Mouse (Mus musculus): ENCODE measurements at regions not wholly inside any gene's neighbourhood (a gene's known extent, or its start where the extent isn't known, plus 50 kb on each side); places are given as distances from the start of the nearest gene placed in this dataset.
"Not testable (repeated sequence)": the region's sequence is repeated elsewhere in the genome, so short reads cannot be mapped to it uniquely, and the experiment has no call there.

DNA sequence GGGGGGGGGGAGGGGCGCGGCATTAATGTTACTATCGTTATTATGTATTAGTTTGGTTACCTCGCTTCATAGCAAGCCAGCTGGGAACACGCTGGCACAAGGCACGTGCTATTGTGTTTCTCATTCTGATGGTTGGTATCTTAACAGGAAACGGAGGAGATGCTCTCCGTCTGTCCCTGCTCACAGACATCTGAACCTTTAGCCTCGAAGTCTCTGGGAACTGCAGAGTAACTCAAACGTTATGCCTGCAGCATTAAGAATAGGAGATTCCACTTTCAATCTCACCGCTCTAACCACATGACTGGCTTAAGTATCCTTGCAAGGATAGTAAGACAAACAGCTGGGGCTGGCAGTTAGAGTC lies 80.0 kb downstream of the Nfkbiz start:
- H3K4me3 ChIP-seq (ENCODE audit: insufficient read depth in 1 of 2, low read depth in 2 of 2, low read length in 2 of 2): no peak overlapping the region
- H3K27ac ChIP-seq: no peak overlapping the region
- H3K4me1 ChIP-seq (replicated peaks; ENCODE audit: control insufficient read depth in 2 of 2, insufficient read depth in 2 of 2, low read length in 1 of 2): no peaks in the 10 kb centered on the region
- H3K4me2 ChIP-seq (ENCODE audit: low read depth): no peak overlapping the region
- H3K27me3 ChIP-seq (ENCODE audit: control insufficient read depth, insufficient read depth, low read length): no peaks in the 10 kb centered on the region
- DNase-seq (ENCODE audit: low read depth in 3 of 3, low spot score in 3 of 3): no peak
- no peak for ATAC-seq (ENCODE audit: insufficient read depth)
- H3K36me3 ChIP-seq (replicated peaks; ENCODE audit: control insufficient read depth, insufficient read depth, low read depth): no peaks in the 10 kb centered on the region
- H3K9ac ChIP-seq (replicated peaks): no peak overlapping the region
- TF ChIP-seq CTCF (IDR thresholded peaks at IDR 0.05; ENCODE audit: low read depth) (no peak), EP300 (IDR thresholded peaks at IDR 0.05; ENCODE audit: low read depth) (no peak)
- no peaks in the 10 kb centered on the region for H3K9me3 ChIP-seq (ENCODE audit: control insufficient read depth, low read length)
- 59% methylated on average over 10 of the region's 11 CpGs for WGBS (ENCODE audit: insufficient replicate concordance)

DNA sequence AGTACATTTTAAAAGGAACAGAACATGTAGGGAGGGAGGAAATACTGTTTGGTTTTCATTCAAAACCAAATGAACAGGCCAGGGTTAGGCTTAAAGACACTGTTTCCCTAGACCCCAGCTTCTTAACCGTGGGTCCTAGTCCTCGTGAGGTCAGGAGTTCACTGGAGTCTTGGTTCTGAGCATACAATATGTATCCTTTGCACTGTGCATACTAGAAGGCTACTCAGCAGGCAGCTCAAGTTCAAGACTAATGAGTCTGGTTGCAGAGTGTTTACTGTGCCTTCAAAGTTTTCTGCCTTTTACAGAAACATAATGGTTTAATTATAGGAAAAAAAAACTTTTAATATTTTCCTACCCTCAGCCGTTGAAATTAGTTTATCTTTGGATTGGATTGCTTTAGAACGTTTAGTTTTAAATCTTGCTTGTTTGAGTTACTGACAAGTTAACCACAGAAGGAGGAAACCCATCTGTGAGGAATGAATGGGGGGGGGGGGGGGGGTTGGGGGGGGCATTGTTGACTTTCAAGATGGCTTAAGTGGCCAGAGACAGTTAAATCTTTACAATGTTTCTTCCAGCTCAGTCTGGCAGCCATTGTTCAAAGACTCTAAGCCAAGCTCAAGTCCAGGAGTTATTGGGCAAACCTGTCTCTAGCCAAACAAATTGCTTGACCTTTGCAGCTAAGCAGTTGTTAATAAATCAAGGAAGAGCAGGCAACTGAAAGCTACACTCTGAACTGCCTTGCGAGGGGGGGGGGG lies 80.6 kb downstream of the Nfkbiz start:
- Histone ChIP-seq H3K4me3 (ENCODE audit: insufficient read depth in 1 of 2, low read depth in 2 of 2, low read length in 2 of 2) (no peak overlapping the region), H3K27ac (no peak overlapping the region), H3K9me3 (ENCODE audit: control insufficient read depth, low read length) (no peaks in the 10 kb centered on the region), H3K4me2 (ENCODE audit: low read depth) (no peak overlapping the region), H3K4me1 (replicated peaks; ENCODE audit: control insufficient read depth in 2 of 2, insufficient read depth in 2 of 2, low read length in 1 of 2) (no peaks in the 10 kb centered on the region), H3K36me3 (replicated peaks; ENCODE audit: control insufficient read depth, insufficient read depth, low read depth) (no peaks in the 10 kb centered on the region), H3K27me3 (ENCODE audit: control insufficient read depth, insufficient read depth, low read length) (no peaks in the 10 kb centered on the region), H3K9ac (replicated peaks) (no peak overlapping the region)
- ATAC-seq (ENCODE audit: insufficient read depth) (no peak), DNase-seq (ENCODE audit: low read depth in 3 of 3, low spot score in 3 of 3) (no peak)
- TF ChIP-seq CTCF (IDR thresholded peaks at IDR 0.05; ENCODE audit: low read depth): no peak
- no peak for TF ChIP-seq EP300 (IDR thresholded peaks at IDR 0.05; ENCODE audit: low read depth)
- WGBS (ENCODE audit: insufficient replicate concordance): 26% methylated on average over 5 of the region's 5 CpGs

DNA sequence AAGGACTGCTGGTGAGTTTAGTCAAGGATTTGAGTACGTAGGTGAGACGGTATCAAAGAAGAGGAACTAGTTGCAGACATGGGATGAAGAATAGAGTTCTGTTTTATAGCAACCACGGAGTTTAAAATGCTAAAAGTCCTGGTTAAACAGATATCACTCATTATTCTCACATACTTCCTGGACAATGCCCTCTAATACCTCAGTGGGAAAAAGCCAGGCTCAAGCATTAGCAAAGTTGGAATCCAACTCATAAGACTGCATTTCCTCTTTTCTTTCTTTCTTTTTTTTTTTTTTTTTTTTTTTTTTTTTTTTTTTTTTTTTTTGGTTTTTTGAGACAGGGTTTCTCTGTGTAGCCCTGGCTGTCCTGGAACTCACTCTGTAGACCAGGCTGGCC lies 81.3 kb downstream of the Nfkbiz start:
- not testable (repeated sequence) for DNase-seq (ENCODE audit: low read depth in 3 of 3, low spot score in 3 of 3); ATAC-seq (ENCODE audit: insufficient read depth); H3K4me2 ChIP-seq (ENCODE audit: low read depth); H3K36me3 ChIP-seq (replicated peaks; ENCODE audit: control insufficient read depth, insufficient read depth, low read depth); H3K4me1 ChIP-seq (replicated peaks; ENCODE audit: control insufficient read depth in 2 of 2, insufficient read depth in 2 of 2, low read length in 1 of 2); H3K9ac ChIP-seq (replicated peaks); H3K27ac ChIP-seq; H3K9me3 ChIP-seq (ENCODE audit: control insufficient read depth, low read length); H3K27me3 ChIP-seq (ENCODE audit: control insufficient read depth, insufficient read depth, low read length); H3K4me3 ChIP-seq (ENCODE audit: insufficient read depth in 1 of 2, low read depth in 2 of 2, low read length in 2 of 2)
- WGBS (ENCODE audit: insufficient replicate concordance): 44% methylated on average over 3 of the region's 3 CpGs

DNA sequence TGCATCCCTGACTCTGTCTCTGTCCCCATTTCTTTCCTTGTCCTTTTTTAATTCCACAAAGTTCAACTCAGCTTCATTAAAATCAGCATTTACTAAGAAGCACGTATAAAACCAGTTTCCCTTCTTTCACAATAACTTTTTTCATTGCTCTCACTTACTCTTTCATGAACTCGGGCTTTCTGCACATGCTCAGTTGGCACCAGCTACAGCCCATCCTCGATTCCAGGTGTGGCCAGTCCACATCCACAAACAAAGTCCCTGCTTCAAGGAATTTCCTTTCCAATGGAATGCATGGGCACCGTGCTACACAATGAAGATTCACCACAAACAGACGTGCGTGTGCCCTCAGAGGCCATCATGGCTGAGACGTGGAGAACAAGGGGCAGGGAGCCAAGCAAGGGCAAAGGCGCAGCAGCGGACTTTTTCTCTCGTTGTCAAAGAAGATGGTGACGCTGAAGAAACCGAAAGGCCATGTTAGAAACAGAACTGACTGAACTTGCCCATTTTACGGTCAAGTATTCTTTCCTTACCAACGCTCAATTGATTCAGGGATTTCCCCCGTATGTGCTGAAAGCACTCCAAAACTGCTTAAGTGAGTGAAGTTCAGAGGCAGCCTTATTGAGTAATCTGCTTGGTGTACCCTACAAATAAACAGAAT lies 81.8 kb downstream of the Nfkbiz start:
- Histone ChIP-seq H3K9me3 (ENCODE audit: control insufficient read depth, low read length) (no peaks in the 10 kb centered on the region), H3K4me2 (ENCODE audit: low read depth) (no peak overlapping the region), H3K9ac (replicated peaks) (no peak overlapping the region), H3K27me3 (ENCODE audit: control insufficient read depth, insufficient read depth, low read length) (no peaks in the 10 kb centered on the region), H3K4me3 (ENCODE audit: insufficient read depth in 1 of 2, low read depth in 2 of 2, low read length in 2 of 2) (no peak overlapping the region), H3K27ac (no peak overlapping the region), H3K36me3 (replicated peaks; ENCODE audit: control insufficient read depth, insufficient read depth, low read depth) (no peaks in the 10 kb centered on the region), H3K4me1 (replicated peaks; ENCODE audit: control insufficient read depth in 2 of 2, insufficient read depth in 2 of 2, low read length in 1 of 2) (no peaks in the 10 kb centered on the region)
- 71% methylated on average over 15 of the region's 15 CpGs for WGBS (ENCODE audit: insufficient replicate concordance)
- TF ChIP-seq EP300 (IDR thresholded peaks at IDR 0.05; ENCODE audit: low read depth) (no peak), CTCF (IDR thresholded peaks at IDR 0.05; ENCODE audit: low read depth) (no peak)
- ATAC-seq (ENCODE audit: insufficient read depth) (no peak), DNase-seq (ENCODE audit: low read depth in 3 of 3, low spot score in 3 of 3) (no peak)

DNA sequence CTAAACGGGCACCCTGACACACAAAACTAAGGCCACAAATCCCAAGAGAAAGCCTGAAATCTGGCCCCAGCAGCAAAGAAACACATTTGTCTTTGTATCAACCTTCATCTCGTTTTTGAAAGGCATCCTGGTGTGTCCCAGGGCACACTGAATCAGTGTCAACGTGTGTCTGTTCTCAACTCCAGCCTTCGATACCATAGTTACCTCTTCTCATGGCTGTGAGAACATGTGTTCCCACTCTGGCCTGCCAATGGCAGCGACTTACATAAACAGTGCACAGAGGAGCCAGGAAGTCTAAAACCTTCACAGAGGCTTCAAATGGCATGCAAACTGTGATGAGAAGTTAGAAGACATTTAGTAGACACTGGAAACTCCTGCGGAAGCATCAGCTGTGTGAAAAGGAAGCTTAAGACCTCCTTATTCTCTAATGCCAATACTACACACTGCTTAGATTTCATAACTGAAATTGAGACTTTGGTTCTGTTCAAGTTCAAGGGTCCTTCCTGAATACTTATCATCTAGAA lies 83.3 kb downstream of the Nfkbiz start:
- no peak overlapping the region for H3K4me3 ChIP-seq (ENCODE audit: insufficient read depth in 1 of 2, low read depth in 2 of 2, low read length in 2 of 2)
- WGBS (ENCODE audit: insufficient replicate concordance): 57% methylated on average over 6 of the region's 6 CpGs
- H3K4me1 ChIP-seq (replicated peaks; ENCODE audit: control insufficient read depth in 2 of 2, insufficient read depth in 2 of 2, low read length in 1 of 2): no peaks in the 10 kb centered on the region
- no peaks in the 10 kb centered on the region for H3K36me3 ChIP-seq (replicated peaks; ENCODE audit: control insufficient read depth, insufficient read depth, low read depth)
- H3K9ac ChIP-seq (replicated peaks): no peak overlapping the region
- H3K4me2 ChIP-seq (ENCODE audit: low read depth): no peak overlapping the region
- no peaks in the 10 kb centered on the region for H3K9me3 ChIP-seq (ENCODE audit: control insufficient read depth, low read length)
- no peak for DNase-seq (ENCODE audit: low read depth in 3 of 3, low spot score in 3 of 3)
- H3K27me3 ChIP-seq (ENCODE audit: control insufficient read depth, insufficient read depth, low read length): no peaks in the 10 kb centered on the region
- TF ChIP-seq CTCF (IDR thresholded peaks at IDR 0.05; ENCODE audit: low read depth): no peak
- no peak for TF ChIP-seq EP300 (IDR thresholded peaks at IDR 0.05; ENCODE audit: low read depth)
- no peak overlapping the region for H3K27ac ChIP-seq
- ATAC-seq (ENCODE audit: insufficient read depth): no peak
